Mouse (Mus musculus): ENCODE measurements around the gene Wbp1l. TPM values are rescaled to one million over a fixed set of nuclear protein-coding genes. Genes with fewer than 3 reads are reported as not detected.
"Not testable (repeated sequence)": the region's sequence is repeated elsewhere in the genome, so short reads cannot be mapped to it uniquely, and the experiment has no call there.

The Wbp1l gene
- total RNA-seq (2021) = 10 to 100 TPM; 32.5 to 39.0 TPM
- long read RNA-seq, transcript Wbp1l-204 (4 exons, 3,900 nt) = major isoform, 7 of 24 reads
- long read RNA-seq, partial matches to known transcripts = 14 of 24 reads
- long read RNA-seq, other reads (novel, unspliced or antisense) = 0 of 24 reads

DNA sequence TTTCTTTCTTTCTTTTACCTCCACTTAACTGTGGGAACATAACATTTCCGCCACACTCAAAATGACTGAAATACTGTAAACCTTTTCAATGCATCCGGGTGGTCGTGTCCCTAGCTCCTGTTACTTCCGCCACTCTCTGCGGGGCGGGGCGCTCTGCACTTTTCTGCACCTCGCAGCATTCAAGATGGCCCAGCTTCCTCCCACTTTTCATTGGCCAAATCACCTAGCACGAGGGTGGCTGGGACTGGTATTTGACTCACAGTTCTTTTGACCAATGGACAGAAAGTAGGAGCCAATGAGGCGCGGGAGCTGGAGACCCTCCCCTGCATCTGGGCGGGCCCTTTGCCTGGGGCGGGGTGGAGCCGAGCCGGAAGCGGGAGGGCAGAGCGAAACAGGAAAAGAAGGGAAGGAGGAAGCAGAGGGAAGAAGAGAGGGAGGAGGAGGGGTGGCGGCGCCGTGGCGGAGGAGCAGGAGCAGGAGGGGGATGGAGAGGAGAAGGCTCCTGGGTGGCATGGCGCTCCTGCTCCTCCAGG, at the start of gene Wbp1l:
Gene Wbp1l (plus strand): TSS at position 365 of the 533 bp plus-strand sequence.
- DNase-seq (ENCODE audit: low spot score in 2 of 2) = peak; percentile 95 to 97

DNA sequence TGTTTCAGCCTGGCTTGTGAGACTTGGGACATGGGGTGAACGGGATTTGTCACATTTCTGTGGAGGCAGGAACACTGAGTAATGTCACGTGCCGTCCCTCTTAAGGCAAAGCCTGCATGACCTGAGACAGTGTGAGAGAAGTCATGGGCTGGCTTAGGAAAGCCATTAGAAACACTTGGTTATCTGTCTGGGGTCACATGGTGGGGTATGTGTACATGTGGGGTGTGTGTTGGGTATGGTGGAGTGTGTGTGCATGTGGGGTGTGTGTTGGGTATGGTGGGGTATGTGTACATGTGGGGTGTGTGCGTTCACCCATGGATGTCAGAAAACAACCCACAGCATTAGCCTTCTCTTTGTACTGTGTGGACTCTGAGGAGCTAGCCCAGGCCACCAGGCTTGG, 48.5 kb upstream of the Wbp1l start:
- DNase-seq (ENCODE audit: low spot score in 2 of 2) = no peak

DNA sequence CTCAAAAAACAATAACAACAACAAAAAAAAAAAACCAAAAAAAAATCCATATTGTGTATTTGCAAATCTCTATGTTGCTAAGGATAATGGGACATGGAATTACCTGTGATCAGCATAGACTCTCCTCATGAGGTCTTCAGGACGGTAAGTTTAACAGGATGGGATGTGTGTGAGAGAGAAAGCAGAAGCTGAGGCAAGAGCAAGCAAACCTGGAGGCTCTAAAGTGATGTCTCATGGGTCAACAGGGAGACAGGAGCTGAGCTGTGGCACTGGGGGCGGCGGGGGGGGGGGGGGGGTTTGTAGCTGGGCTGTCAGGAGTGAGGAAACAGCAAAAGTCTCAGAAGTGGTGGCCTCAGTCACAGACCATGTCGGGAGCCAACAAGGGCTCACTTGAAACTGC, 46.4 kb upstream of the Wbp1l start:
- DNase-seq (ENCODE audit: low spot score in 2 of 2) = no peak

DNA sequence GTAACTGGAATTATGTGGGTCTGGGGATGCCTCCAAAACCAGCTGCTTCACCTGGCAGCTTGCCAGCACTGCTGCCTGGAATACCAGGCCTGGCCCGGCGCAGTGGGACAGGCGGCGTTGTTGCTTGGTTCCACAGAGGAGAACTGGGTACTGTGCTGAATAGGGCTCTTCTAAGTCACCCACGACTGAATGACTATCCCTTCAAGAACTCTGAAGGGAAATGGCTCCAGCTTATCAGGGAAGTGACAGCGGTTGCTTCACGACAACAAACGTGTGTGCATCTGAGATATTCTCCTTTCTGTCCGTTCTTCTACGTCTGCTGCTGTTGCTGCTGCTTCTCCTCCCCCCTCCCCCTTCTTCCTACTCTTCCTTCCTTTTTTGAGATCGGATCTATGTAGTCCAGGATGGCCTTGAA, 45.3 kb upstream of the Wbp1l start:
- peak; percentile 70 for DNase-seq (ENCODE audit: low spot score in 2 of 2)

DNA sequence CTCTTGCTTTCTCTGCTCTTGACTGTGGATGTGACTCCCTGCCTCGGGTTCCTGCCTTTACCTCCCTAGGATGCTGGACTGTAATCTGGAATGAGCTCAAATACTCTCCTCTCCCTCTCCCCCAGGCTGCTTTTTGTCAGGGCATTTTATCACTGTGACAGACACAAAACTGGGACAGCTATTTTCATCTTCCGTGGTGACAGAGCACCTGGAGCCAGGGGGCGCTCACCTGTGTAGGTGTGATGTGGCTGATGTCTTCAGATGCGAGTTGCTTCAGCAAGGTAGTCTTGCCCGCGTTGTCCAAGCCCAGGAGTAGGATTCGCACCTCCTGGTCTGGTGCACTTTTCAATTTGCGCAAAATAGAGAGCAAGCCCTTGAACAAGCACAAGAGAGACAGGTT, 40.9 kb upstream of the Wbp1l start:
- no peak for DNase-seq (ENCODE audit: low spot score in 2 of 2)

DNA sequence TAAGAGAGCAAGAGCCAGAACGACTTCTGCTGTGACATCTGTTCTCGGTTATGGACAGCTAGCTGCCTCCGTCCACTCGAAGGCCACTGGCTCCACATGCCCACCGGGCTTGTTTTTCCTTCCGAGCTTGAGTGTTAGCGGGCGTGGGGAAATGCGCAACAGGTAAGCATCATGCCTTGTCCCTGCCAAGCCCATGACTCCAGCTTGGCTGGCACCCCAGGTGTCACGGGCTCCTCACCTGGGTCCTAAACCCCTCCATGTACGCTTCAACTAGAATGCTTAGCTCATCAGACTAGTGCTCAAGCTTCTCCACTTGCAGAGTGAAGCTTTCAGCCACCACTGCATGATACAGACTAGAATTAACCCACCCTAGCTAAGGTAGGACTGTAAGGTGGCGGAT, 40.3 kb upstream of the Wbp1l start:
- no peak for DNase-seq (ENCODE audit: low spot score in 2 of 2)

DNA sequence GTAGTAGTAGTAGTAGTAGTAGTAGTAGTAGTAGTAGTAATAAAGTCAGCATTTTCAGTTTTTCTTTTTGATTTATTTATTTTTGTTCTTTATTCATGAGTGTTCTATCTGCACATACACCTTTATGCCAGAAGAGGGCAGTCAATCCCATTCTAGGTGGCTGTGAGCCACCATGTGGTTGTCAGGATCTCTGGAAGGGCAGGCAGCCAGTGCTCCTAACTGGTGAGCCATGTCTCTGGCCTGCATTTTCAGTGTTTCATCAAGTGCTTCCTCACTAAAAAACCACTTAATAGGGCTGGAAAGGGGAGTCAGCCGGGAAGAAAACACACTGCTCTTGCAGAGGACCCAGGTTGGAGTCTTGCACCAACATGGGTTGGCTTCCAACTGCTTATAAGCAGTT, 36.8 kb upstream of the Wbp1l start:
- DNase-seq (ENCODE audit: low spot score in 2 of 2) = peak; percentile 65 to 71

DNA sequence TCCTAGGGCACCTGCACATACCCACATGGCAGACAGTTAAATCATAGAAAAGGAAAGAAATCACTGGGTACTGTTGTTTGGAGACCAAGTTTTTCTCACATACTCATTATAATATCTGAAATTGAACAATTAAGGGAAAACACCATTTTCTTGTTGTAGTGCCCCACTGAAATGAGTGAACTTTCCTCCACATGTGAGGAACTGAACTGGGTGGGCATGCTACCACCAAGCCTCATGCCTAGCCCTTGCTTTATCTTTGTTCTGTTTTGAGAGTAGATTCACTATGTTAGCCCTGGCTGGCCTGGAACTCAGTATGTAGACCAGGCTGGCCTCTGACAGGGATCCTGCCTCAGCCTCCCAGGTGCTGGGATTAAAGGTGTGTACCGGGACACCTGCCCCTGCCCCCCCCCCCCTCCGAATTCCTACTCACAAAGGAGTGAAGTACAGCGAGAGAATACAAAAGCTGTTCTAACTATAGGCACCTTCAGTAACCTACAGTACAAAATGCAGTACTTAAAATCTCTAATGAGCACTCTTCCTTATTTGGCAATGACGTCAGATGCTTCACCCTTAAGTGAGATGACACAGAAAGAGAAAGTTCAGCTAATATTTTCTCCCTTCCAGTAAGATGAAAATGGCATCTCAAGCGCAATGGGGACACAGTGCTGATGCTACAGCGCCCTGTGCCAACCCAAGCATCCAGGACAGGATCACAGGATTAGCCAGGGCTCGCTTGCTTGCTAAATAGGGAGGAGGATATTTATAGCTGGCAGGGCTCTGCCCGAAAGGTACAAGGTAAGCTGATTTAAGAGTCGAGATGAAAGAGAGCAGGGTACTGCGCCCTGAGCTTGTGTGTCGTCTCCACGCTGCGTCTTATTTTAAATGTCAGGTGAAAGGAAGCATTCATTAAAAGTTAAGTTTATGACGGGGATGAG, 36.0 kb upstream of the Wbp1l start:
- DNase-seq (ENCODE audit: low spot score in 2 of 2) = no peak

DNA sequence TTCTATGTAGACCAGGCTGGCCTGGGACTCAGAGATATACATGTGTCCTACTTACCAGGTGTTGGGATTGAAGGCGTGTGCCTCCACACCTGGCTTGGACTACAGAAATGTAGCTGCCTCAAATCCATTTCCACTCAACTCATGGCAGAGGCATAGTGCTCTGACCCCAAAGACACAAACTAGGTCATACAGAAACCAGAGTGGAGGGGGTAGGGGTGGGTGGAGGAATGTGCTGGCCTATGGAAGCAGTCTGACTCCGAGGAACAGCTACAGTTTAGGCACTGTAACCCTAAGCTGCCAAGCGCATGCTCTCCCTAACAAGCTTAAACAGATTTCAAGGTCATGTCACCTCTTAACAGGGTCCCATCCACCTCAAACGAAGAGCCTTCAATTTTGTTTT, 35.3 kb upstream of the Wbp1l start:
- no peak for DNase-seq (ENCODE audit: low spot score in 2 of 2)

DNA sequence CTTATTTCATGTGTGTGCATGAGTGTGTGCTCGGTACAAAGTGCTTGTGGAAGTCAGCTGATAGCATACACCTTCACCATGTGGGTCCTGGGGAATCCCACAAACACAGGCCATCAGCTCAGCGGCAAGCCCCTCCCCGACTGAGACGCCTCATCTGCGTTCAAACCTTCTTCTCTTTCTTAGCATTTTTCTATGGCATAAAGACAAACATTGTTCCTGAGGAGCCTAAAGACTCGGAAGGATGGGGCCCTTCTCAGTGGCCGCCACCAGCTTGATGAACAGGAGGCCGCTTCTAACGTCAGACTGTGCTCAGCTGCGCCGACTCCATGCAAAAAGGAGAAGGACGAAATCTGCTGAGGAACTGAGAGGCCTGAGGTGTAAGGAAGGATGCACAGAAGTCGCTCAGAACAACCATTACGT, 34.8 kb upstream of the Wbp1l start:
- no peak for DNase-seq (ENCODE audit: low spot score in 2 of 2)

DNA sequence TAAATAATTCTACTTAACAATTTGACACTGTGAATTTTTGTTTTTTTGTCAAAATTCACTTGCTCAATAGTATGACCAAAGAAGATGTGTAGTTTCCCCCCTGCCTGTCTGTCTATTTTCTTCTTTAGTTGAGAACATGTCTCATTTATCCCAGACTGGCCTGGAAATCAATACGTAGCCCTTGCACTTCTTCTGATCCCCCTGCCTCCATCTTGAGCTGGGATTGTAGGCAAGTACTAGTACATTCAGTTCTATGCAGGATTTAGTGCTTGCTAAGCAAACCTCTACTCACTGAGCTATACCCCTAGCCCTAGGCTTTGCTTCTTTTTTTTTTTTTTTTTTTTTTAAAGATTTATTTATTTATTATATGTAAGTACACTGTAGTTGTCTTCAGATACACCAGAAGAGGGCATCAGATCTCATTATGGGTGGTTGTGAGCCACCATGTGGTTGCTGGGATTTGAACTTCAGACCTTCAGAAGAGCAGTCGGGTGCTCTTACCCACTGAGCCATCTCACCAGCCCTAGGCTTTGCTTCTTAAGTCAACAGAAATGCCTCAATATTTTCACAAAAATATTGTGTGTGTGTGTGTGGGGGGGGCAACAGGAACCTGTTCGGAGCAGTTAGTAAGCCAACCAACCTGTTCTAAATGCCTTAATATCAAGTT, 27.5 kb upstream of the Wbp1l start:
- not testable (repeated sequence) for DNase-seq (ENCODE audit: low spot score in 2 of 2)

DNA sequence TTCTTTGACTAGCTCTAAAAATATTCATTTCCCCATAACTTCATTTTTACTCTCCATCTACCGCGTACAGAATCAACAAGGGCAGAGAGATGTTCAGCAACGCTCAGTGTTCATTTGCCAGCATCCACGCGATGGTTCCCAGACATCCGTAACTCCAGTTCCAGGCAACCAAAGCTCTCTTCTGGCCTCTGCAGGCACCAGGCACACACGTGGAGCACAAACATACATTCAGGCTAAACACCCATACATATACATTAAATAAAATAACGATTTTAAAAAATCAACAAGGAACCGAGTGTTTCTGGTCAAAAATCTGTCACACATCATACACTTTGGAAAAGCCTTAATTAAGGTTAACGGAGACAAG, 27.0 kb upstream of the Wbp1l start:
- no peak for DNase-seq (ENCODE audit: low spot score in 2 of 2)

DNA sequence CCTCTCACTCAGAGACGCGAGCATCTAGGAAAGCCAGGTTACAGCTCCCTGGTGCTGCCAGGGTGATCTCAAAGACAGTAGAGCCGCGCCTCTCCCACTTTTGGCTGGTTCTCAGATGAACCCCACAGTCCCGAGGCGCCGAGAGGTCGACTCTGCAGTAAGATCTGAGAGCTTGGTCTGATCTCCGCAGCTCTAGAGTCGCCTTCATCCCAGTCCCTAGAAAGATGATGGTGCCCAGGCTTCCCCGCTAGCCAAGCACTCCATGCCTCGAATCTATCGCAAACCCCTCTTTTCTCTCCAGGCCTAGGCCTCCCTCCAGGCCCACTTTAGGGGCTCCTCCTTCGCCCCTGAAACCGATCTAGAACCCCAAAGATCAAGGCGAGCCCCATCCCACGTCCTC, 26.3 kb upstream of the Wbp1l start:
- no peak for DNase-seq (ENCODE audit: low spot score in 2 of 2)

DNA sequence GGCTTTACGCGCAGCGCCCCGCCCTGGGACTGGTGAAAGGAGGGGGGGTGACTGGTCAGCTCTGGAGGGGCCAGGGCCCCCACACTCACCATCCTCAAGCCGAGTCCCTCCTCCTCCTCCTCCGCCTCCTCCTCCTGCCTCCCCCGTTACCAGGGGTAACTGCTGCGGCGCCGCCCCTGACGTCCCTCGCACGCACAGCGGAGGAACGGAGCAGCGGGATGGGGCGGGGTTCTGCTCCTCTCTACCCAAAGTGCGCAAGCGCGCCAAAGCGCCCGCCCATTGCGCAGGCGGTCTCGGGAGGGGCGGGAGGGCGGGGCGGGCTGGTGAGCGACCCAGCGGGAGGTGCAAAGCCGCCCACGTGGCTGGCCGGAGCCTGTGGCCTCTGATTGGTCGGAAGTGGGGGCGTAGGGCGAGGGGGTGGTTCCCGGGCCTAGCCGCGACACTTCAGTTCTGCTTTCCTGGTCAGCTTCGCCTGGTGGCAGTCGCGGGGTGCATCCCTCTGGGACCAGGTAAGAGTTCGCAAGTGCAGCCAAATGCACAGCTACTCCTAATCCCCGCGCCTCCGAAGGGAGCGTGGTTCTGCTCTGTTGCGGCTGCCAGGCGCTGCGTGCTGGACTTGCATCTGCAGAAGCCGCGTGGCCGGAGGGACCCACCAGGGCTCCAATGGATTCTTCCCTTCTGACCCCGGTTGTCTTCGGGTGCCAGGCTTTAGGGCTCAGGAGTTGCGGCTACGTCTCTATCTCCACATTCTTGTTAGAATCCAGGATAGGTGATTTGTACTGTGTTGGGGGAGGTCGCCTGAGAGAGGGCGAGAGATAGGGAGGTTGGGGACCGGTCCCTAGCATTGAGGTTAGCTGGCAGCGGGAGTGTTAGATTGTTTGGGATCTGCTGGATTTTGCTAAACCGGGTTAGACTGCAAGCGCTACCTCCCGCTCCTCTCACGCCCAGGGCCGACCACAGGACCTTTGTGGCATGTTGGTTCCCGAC, 25.6 kb upstream of the Wbp1l start, which contains the start of the genes Arl3 and Sfxn2:
Gene Arl3 (minus strand): TSS at position 248 of the 987 bp plus-strand sequence.
Gene Sfxn2 (plus strand): TSS at position 415 of the 987 bp plus-strand sequence.
- peak; percentile 88 to 94 for DNase-seq (ENCODE audit: low spot score in 2 of 2)

DNA sequence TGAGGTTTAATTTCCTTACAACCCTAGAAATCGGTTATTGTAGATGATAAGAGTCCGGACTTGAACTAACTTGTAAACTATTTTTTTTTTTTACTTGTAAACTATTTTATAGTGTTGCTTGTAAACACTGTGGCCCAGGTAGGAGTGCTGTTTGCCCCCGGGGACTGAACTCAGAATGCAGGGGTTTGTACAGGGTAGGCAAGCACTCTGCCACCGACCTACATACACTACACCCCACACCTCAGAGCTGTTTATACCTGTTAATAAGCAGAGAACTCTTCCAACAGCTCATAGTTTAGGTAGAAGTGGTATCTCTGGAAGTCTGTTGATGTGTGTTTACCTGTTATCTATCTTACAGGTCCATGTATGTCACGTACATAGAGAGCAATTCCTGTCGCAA, 24.9 kb upstream of the Wbp1l start:
- no peak for DNase-seq (ENCODE audit: low spot score in 2 of 2)

DNA sequence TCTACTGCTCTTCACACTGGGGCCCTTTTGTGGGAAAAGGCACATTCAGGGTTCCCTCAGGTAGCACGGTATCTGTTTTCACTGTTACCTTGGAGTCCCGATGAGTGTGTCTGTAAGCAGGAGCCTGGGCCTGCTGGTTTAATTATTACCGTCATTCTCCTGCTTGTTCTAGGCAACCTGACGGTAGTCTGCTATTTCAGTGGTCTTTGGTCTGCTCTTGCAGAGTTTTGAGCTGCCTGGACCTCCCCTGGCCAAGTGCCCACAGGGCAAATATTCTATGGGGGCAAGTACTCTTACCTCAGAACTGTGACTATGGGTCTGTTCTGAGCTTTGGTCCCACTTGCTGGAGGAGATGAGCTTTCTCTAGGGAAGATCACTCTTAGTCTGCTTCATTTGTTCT, 23.7 kb upstream of the Wbp1l start:
- DNase-seq (ENCODE audit: low spot score in 2 of 2) = no peak

DNA sequence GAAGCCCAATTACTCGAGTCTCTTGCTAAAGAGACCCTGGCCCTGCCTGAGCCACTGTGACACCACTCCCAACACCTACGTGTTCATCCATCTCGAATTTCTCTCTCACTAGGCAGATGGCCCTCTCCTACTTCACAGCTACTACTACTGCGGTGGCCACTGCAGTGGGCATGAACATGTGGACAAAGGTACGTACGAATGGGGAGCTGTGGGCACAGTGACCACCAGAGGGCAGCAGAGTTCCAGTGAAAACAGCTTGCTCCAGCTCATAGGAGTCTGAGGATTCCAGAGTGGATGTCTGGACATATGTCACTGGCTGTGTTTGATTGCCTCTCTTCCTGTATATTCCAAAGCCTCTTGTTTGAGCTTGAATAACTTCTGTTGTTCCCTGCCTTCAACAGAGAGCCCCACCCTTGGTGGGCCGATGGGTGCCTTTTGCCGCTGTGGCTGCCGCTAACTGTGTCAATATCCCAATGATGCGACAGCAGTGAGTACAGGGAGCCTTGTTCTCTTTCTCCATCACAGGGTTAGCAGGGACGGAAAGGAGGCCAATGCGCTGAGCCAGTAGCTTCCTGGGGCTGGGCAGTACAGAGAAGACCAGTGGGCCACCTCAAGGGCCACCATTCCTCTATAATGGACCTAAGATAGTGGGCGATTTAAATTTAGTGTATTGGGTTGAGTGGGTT, 10.9 kb upstream of the Wbp1l start:
- peak; percentile 90 to 92 for DNase-seq (ENCODE audit: low spot score in 2 of 2)

DNA sequence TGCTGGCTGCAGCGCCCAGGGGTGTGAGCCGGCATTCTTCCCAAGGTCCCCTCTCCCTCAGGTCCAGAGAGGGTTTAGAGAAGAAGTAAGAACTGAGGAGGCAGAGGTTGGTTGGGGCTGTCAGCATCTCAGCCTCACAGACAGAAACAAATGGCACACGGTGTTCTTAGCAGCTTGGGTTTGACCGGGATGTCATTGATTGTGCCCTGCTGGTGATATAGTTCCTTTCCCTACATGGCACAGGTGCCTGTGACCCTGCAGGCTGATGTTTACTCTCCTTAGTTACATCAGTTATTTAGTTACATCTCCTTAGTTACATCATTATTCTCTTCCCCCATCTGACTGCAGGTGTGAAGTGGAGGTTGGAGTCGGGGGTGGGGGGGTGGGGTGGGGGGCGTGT, 7.3 kb upstream of the Wbp1l start:
- DNase-seq (ENCODE audit: low spot score in 2 of 2) = no peak

DNA sequence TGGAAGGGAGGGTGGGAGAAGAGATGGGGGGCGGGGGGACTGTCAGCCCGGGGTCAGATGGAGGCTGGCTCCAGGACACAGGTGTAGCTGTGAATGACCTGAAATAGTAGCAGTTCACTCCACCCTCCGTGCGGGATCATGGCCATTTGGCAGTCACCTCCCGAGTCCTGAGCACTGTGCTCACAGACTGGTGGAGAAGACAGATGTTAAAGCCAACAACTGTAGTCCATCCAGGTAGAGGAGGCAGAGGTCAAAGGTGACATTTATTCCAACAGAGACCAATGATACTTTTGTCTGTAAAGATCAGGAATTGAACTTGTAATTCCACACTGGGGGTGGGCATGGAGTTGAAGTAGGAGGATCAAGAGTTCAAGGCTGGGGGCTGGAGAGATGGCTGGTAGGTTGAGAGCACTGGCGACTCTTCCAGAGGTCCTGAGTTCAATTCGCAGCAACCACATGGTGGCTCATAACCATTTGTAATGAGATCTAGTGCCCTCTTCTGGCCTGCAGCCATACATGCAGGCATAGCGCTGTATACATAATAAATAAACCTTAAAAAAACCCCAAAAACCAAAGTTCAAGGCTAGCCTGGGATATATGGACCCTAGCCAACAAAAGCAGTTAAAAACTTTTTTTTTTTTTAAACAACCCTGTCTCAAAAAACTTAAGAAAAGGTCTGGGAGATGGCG, 6.0 kb upstream of the Wbp1l start:
- no peak for DNase-seq (ENCODE audit: low spot score in 2 of 2)

Data from layer of hippocampus, postnatal 10 days (tissue).